Mouse (Mus musculus): ENCODE measurements around the gene Pin4.
"Not testable (repeated sequence)": the region's sequence is repeated elsewhere in the genome, so short reads cannot be mapped to it uniquely, and the experiment has no call there.

Pin4 gene

DNA sequence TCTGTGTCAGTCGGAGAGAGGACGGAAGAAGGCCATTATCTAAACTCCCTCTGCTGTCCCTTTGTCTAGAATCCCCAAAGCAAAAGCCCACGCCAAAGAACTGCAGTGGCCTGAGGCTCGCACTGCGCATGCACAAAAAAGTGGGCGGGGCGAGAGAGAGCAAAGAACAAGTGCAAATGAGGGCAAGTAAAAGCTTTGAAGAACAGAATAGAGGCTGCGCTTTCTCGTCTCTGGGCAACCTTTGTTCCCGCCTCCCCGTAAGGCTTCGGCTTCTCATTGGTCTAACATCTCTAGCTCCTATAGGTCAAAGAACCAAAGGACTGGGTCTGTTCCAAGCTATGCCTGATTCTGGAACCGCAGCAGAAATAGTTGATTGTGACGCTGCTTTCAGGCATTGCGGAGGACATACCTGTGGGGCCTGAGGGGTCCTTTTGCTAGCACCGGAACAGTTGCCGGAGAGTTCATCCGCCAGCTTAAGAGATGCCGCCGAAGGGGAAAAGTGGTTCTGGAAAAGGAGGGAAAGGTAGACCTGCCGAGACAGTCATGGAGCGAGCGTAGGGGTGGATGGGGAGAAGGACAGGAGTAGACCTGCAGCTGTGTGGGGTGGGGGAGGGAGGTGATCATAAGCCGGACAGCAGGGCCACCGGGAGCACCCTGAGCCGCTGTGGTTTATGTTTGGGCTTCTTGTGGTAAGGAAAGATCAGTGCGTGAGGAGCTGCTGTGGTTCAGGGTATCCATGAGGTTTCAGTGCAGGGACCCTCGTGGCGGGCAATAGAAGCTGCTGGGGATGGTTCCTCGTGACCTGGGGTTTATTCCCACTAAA lies at the start of gene Pin4:
Pin4 (plus strand) TSS at position 406 of the 823 bp plus-strand sequence.
- DNase-seq, result peak; percentile 90 to 92

DNA sequence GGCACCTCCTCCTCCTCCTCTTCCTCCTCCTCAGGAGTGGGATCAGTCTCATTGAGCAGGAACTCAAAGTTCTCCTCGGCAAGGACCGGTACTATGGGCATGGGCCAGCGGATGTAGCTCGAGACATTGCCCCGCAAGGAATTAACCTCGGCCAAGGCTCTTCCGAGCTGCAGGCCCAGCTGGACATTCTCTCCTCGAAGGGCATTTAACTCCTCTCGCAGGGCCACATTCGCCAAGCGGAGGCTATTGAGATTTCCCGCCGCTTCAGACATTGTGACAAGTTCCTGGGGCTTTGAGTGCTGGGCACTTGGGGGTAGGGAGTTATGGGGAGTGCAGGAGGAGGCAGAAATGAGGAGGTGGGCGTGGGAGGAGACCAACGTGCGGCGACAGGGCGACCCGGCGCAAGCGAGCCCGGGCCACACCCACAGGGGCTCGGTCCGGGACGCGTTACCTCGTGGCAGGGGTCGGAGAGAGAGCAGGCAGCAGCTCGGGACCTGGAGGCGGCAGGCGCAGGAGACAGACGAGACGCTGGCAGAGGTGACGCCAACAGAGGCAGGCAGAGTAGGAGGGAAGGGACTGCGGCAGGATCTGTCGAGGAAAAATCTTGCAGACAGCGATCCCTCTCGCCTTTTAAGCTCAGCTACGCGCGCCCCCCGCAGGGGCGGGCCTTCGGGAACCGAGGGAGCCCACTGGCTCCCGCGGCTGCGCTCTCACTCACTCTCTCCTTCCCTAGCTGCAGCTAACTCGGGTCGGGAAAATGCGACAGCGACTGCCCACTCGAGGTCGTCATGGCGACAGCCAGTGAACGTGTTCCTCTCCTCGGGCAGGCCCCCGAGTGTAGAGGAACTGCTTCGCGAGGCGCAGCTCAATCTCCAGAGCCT lies 48.4 kb upstream of the Pin4 start, which contains the start of gene Rtl5:
Rtl5 (minus strand) TSS at position 714 of the 881 bp plus-strand sequence.
- DNase-seq, result peak; percentile 40 to 49

DNA sequence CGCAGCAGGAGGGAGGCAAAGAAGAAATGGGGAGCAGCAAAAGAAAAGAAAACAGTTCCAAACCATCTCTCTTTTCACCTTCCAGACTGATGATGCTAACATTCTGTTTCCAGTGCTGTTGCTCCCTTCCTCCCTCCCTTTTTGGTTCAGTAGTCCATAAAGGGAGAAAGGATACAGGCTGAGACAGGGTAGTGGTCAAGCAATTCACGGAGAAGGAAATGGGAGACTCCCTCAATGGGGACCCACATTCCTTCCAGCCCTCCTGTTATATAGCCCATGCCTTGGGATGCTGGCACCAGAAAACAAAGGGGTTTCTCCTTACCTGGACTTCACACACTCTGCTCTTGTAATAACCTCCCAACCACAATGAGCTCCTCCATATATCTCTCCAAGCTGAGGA lies 47.7 kb upstream of the Pin4 start:
- DNase-seq, result no peak

DNA sequence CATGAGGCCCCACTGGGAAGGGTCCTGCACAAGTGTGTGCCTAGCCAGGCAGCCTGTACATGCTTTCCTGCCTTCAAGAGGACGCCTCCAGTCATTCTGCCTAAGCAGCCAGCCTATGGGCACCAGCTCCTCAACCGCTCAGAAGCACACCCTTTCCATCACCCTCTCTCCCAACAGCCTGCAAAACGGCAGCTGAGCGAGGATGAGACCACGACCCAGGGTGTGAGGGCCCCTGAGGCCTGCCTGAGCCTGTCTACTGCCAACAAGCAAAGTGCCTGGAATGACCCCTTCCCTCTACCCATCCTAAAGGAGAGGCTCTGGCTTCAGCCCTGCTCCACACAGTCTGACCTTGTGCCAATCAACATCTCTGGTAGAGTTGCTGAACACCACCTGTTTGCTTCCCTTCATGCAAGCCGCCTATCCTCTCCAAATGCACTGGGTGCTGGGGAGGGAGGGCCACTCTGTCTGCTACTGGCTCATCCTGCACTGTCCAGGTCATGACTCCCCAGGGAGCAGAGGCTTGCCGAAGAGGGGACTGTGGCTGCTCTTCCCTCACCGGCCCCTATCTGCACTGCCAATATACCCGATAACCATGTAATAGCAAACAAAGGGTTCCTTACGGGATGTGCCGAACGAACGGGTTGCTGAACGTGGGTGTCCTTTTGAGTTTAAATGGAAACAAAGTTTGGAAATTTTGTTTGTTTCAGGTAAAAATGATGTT lies 45.5 kb upstream of the Pin4 start:
- no peak for DNase-seq

DNA sequence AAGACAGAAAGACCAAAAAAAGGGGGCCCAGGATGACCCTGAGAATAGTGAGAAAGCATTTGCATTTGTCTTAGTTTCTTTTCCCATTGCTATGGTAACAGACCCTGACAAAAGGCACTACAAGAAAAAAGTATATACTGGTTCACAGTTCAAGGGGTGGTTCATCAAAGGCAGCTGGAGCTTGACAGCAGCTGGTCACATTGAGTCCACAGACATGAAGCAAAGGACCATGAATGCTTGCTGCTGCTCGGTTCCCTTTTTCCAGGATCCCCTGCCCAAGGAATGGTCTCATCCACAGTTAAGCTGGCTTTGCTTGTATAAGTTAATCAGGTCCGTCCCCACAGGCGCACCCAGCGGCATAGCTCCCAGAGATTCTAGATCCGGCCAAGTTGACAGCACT lies 44.8 kb upstream of the Pin4 start:
- no peak for DNase-seq

DNA sequence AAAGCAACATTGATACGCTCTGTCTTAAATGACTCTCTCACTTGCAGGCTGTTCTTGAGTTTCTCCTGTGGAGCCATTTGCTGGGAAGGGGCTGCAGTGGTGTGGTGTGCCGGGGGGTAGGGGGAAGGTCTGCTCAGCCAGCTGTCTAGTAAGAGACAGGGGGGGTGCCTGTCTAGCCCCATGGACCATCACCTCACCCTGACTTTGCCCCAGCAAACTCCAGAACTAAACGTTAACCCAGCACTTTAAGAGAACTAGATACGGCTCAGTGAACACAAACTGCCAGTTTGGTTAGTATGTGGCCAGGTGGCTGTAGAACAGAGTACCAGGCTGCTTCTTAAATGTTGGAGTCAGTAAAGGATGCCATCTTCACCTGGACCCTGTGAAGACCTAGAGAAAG lies 44.1 kb upstream of the Pin4 start:
- DNase-seq, result no peak

DNA sequence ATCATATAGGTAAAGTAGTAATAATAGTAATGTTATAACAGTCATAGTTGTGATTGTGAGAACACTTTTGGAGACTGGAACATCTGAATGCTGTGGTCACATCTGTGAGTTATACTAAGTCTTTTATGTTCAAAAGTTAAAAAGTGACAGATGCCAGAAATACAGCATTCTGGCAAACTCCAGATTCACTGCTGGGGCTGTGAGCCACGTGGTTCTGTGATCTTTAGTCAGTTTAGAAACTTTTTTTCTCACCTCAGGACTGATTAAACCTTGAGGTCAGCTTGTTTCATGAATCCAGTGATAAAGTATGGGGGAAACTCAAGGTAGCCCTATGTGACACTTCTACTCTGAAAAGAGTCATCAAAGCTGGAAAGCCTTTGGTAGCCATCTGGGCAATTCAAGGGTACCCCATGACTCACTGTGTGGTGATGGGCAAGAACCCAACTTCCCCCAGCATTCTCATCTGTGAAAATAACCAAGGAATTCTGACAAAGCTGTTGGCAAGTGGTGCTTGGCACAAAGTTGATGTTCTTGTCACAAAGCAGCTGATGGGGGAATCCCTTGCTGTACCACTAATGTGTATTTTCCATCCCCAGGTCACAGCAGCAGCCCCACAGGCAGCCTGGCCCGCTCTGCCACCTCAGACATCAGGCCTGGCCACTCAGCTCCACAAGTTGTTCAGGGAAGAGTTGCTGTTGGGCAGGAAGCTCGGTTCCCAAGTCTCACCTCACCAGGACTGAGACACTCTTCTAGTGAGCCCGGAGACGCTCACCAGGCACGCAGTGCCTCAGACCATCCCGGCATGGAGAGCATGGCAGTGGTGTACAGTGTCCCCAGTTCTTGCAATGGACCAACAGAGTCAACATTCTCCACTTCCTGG lies 42.1 kb upstream of the Pin4 start:
- peak in 1 of 2 experiments; percentile 17 for DNase-seq

DNA sequence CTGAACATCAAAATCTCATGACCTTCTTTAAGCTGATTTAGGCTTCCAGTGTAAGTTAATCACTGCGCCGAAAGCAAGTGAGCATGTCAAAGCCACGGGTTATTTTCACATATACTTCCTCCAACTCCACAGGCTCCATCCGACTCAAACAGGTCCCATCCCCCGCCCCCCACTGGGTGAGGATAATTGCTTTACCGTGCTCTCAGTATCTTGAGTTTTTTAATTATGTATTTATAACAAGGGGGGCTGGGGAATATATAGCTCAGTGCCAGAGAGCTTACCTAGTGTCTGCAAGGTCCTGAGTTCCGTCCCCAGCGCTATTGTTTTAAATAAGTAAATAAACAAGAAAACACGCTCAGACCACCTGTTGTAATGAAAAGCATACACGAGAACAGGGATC lies 38.2 kb upstream of the Pin4 start:
- no peak for DNase-seq

DNA sequence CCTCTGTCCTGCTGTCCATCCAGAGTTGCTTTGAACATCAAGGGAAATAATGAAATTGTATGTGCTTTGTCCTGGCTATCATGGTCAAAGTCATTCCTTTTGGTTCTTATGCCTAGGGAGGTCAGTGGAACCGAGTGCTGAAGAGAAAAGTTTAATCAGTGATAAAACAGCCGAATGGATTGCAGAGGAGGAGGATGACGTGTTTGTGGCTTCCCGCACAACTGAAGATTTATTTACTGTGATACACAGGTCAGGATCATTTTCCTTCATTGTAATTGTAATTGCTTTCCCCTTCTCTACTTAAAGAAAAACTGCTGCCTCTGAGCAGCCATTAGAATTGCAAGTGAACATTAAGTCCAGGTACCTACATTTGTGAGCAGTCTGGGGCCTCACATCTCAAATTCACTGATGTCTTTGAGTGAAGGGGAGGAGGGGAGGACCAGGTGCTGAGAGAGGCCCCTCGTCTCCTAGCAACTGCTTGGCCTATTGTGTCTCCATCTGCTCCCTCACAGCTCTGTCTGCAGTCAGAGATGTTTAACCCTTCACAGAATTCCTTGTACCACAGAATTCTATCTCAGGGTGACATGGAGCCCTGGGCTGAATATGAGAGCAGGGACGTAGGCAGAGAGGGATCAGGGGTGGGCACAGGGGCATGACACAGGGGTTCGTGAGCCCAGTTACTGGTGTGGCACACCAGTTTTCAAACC lies 37.5 kb upstream of the Pin4 start:
- peak; percentile 42 to 56 for DNase-seq

DNA sequence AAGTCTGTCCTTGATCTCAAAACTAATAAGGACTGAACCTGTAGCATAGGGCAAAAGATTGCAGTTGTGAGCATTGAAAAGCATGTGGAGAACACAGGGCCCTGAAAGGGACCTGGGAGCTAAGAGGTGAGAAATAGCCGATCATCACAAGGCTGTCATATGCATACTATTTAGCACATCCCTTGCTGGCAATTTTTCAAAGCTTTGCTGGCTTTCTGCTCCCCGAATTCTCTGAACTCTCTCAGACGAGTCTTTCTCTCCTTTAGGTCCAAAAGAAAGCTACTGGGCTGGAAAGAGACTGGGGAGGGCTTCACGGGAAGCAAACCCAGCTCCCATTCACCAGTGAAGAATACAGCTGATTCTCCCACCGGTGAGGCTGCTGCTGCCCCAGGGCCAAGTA lies 36.9 kb upstream of the Pin4 start:
- DNase-seq, result peak in 1 of 2 experiments; percentile 36

DNA sequence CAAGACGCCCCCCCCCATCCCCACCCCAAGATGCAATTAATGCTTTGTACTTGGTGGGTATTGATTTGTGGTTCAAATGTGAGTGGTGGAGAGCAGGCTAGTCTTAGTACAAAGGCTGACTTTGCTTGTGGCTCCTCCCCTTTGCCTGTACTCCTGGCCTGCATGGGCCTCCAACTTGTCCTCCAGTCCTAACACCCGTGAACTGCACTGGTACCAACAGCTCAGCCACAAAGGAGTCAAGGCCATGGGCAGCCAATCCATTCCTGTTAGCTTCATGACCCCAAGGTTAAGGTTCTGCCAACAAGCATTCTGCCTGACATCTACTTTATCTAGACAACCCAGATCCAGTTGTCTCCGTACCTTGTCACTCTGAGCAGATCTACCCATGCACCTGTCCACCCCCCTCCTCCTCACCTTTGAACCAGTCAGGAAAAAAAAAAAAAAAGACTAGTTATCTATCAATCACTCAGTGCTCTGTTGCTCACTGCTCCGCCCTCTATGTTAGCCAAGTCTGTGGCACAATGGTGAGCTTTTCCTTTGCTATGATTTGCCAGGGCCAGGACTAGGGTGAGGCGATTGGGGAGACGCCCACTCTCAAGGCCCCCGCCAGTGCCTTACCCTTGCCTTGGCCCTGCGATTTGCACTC lies 33.3 kb upstream of the Pin4 start:
- DNase-seq, result no peak

DNA sequence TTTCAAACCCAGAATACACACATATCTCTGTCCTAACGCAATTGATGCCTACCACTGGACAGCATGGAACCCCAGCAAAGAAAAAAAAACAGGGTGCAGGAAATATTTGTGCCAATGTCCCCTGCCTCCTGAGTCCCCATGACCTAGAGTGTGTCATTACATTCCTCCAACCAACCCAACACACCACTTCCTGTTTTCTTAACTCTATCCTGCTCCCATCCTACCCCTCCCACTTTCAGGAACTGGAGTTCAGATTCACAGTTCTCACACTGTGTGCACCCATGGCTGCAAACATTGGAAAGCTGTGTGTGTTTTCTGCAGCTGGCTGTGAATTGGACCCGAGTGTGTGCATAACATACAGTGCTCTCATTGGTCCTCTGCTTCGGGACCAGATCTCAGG lies 28.6 kb upstream of the Pin4 start:
- no peak for DNase-seq

DNA sequence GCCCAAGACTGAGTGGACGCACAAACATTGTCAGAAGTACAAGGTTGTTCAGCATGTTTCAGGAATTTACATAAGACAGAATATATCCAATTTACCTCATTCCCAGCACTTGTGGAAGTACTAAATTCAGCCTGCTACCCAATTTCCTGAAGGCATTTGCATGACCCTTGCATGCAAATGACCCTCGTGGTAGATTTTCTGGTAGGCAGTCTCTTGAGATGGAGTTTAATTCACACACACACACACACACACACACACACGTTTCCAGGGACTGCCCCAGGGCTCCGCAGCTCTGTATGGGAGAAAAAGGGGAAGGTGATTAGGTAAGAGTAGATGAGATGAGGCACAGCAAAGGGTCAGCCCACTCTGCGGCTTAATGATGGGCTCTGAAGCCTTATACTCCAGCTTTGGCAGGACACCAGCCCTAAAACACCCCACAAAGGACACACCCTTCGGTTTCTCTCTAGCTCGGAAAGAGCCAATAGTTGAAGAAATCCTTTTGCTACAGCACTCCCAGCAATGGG lies 24.8 kb upstream of the Pin4 start:
- DNase-seq, result no peak

DNA sequence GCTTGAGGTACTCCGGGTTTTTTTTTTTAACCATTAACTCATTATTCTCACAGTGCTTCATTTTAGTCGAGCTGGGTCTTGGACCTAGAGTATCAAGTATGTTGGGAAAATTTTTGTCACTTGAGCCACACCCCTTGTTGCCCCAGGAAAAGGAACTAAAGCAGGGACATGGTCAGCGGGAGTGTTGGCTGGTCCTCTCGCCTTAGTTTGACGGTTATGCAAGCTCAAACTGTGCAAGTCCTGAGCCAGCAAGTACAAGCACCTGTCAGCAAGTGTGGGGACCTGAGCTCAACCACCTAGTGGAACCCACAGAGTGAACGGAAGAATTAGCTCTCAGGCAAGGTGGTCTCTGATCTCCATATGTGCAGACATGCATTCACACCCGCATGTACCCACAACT lies 17.4 kb upstream of the Pin4 start:
- no peak for DNase-seq

DNA sequence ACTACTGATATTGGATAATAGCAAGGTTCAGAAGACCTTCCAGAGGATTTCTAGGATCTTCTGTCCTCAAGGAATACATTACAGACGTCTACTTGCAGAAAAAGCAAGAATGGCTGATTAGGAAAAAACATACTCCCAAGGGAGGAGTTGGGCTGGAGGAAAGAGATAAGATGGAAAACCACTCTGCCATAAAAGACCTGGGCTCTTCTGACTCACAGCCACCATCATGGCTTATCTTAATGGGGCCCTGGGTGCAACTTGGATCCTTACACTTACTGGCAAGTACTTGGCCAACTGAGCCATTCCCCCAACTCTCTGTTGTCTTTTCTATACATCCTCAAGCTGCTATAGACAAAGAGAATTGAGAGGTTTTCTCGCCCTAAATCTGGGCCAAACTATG lies 15.4 kb upstream of the Pin4 start:
- DNase-seq, result not testable (repeated sequence)

DNA sequence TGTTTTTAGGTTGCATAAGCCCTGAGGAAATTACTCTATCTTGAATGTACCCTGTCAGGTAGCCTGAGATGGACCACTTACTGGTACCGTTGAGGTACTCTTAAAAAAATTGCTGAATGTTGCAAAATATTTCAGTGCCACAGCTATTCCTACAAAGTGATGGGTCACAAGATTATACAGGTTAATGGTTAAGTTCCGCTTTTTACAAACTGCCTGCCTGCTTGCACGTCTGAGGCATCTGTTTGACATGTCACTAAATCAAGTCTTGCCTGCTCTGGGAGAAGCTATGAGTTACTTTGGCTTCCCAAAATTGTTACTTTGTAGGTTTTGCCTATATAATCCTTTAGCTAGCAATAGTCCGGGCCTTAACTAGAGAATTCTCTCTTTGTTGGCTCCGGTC lies 9.9 kb upstream of the Pin4 start:
- not testable (repeated sequence) for DNase-seq

DNA sequence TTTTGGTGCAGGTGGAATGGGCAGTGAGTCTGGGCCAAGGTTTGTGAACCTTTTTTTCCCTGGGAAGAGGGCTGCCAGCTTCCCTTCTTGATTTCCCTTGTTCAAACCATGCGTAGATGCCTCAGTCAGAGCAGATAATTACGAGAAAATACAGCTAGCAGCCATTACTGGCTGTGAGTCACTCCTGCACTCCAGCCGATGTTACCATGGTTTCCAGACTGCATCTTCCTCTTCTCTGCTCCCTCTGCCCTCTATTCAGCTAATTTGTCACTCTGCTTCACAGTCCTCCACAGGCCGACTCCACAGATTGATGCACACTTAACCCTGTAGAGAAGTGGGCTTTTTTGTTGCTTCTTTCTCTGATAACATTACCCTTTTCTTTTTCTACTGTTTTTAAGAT lies 3.6 kb upstream of the Pin4 start:
- no peak for DNase-seq

DNA sequence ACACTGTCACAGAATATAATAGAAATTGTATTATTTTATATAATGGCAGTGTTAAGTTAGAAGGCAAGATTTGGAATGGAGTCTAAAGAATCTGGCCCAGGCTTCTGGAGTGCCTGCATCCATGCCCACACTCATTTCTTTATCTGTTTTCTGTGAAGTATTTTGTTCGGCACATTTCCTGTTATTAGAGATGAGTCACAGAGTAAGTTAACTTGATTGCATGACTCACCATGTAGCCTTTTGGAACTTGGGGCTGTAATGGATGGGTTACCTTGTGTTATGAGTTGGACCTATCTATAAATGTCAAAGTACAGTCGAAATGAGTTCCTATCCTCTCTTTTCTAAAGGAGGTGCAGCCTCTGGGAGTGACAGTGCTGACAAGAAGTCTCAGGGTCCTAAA lies 2.1 kb downstream of the Pin4 start:
- DNase-seq, result no peak

DNA sequence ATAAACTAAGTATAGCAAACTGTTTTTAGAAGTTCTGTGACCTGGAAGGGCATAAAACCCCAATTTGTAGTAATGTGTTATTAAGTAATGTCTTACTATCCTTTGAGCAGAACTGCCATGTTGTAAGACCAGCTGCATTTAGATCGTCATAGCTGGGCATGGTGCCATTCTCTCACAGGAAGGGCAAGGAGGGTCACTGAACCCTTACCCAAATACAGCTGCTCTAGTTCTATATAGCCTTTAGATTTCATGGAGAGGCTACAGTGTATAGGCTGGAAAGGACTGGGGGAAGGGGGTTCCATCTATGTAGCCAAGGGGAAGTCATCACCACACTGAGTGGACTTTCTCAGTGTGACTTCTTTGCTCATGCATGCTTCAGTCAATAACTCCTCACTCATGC lies 21.9 kb downstream of the Pin4 start:
- no peak for DNase-seq

DNA sequence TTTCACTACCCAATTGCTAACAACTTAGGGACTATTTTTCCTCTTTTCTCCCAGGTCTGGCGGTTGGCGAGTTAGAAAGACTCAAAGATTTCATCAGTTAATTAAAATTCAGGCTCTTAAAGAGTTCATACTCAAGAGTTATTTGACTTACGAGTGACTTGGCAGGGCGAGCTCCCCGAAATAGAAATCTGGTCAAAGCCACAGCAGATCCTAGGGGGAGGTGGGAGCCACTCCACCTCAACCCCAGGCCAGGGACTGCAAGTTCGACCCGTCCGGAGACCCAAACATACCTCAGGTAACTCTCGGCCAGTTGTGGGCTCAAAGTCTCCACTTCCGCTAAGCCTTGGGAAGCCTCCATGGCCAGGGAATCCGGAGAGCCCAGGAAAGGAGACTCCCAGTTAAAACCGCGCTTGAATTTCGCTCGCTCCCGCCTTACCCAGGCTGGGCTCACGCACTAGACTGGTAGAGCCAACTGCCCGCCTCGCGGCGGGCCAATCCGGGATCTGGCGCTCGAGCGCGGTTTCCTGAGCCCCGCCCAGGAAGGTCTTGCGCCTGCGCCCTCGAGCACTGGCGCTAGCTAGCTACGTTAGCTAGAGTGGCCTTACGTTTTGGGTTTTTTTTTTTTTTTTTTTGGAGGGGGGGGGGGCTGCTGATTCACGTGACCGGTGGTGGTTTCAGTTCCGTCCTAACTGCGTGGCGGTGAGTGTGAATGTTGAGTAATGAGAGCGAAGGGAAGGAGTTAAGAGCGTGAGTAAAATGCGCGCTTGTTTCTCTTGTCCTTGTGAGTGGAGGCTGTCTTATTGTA lies 37.6 kb downstream of the Pin4 start, which contains the start of gene Ercc6l:
Ercc6l (minus strand) TSS at position 474 of the 805 bp plus-strand sequence.
- peak; percentile 80 to 91 for DNase-seq

All from cerebellum, postnatal 36 days (tissue).